In genomic region chr6:52936995-52937394, GRCm38 (mm10) we compare ENCODE assay signal across 9 mouse cellular contexts.
DNase-seq lines count a peak whose midpoint lies in the region; ATAC-seq lines count a peak whose summit lies in the region.
"Had no signal": no experiment of that assay in that cellular context is flagged by ENCODE, and none has a peak within 500 bp of the region (broad histone marks: within the 10 kb centered on the region; RNA-seq: fewer than 3 reads in every experiment).

No protein-coding gene starts in this region.

- no peaks in the 10 kb centered on the region for H3K9me3 ChIP-seq in heart, embryonic 16.5 days (replicated peaks; ENCODE audit: control insufficient read depth, low read length)
- H3K9me3 ChIP-seq: liver, embryonic 15.5 days had no signal

- peaks cover 9% of the 10 kb centered on the region for H3K4me1 ChIP-seq in heart, embryonic 16.5 days (ENCODE audit: control insufficient read depth, insufficient read depth, low read length)
- H3K4me1 ChIP-seq: liver, embryonic 15.5 days had no signal

- peak; percentile 19 for DNase-seq in gastrocnemius, adult 18-20 months (ENCODE audit: low spot score)
- DNase-seq in gastrocnemius, adult 8-10 months (ENCODE audit: low spot score in 2 of 2): no peak
- peak; percentile 20 for DNase-seq in ovary, postnatal 14 days (ENCODE audit: low spot score)
- no peak for DNase-seq in ovary, postnatal 10 days (ENCODE audit: low spot score)
- peak; percentile 73 for DNase-seq in right cerebral cortex, postnatal 14 days
- DNase-seq in spleen, postnatal 14 days (ENCODE audit: low spot score in 2 of 2): no peak

- no peak overlapping the region; the same call in 1 of the 2 replicates for H3K4me2 ChIP-seq in heart, embryonic 16.5 days (ENCODE audit: low read depth, low read length)
- H3K4me2 ChIP-seq: liver, embryonic 15.5 days had no signal

- no peaks in the 10 kb centered on the region for H3K36me3 ChIP-seq in heart, embryonic 16.5 days (ENCODE audit: control insufficient read depth, insufficient read depth)
- H3K36me3 ChIP-seq: liver, embryonic 15.5 days had no signal

- no peak overlapping the region for H3K27ac ChIP-seq in heart, embryonic 16.5 days (ENCODE audit: low read length)
- H3K27ac ChIP-seq: liver, embryonic 15.5 days had no signal

- 31% methylated on average over 10 of the region's 10 CpGs for WGBS in heart, embryonic 16.5 days

- H3K27me3 ChIP-seq in heart, embryonic 16.5 days (ENCODE audit: control insufficient read depth, insufficient read depth, low read length): no peaks in the 10 kb centered on the region
- H3K27me3 ChIP-seq: liver, embryonic 15.5 days had no signal

- no peak for ATAC-seq in heart, embryonic 16.5 days (replicated peaks; ENCODE audit: extremely low read depth, insufficient read depth, low FRiP score)
- ATAC-seq in megakaryocyte-erythroid progenitor cell, adult 5-6 weeks (replicated peaks; ENCODE audit: low FRiP score, low TSS enrichment, poor library complexity, severe bottlenecking): no peak

- H3K9ac ChIP-seq in heart, embryonic 16.5 days (ENCODE audit: low read length): peak overlapping the region; percentile 15; the same call in 1 of the 2 replicates
- H3K9ac ChIP-seq: liver, embryonic 15.5 days had no signal

- no peak overlapping the region for H3K4me3 ChIP-seq in heart, embryonic 16.5 days (ENCODE audit: low read length)
- H3K4me3 ChIP-seq: liver, embryonic 15.5 days had no signal

Comparison
In these comparisons a context has a peak if more than half of its experiments do, and no peak if none do; other contexts are left out.
1. DNase-seq: peak in gastrocnemius, adult 18-20 months (single experiment), ovary, postnatal 14 days (single experiment) and right cerebral cortex, postnatal 14 days (single experiment); none in gastrocnemius, adult 8-10 months (0 of 2), ovary, postnatal 10 days (single experiment) and spleen, postnatal 14 days (0 of 2).